Mouse (Mus musculus) lung, postnatal 10 days (tissue): ENCODE measurements around the gene Ssx2ip.
A peak's percentile ranks its signal among the peaks of the same experiment; 100 is the strongest.

Source experiments
- DNase-seq: peaks from one replicate; pipeline ENCODE4 v3.0.0; 2021

The Ssx2ip gene

DNA sequence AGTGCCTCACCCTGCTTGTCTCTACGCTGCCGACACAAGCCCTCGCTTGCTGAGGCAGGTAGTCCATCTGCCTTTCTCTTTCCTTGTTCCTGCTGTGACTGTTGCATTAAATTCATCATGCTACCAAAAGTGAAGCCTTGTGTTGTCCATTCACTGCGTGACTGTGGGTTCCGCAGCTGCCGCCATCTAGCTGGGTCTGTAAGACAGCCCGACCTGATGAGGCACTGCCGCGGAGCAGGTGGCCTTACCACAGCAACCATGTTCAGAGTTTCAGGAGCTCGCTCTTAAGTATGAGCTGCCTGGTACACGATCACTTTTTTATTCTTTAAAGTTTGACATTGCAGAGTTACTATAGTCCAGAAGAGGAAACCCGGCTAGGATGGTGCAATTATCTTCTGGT is 35.6 kb downstream of the Ssx2ip start:
- DNase-seq: no peak

DNA sequence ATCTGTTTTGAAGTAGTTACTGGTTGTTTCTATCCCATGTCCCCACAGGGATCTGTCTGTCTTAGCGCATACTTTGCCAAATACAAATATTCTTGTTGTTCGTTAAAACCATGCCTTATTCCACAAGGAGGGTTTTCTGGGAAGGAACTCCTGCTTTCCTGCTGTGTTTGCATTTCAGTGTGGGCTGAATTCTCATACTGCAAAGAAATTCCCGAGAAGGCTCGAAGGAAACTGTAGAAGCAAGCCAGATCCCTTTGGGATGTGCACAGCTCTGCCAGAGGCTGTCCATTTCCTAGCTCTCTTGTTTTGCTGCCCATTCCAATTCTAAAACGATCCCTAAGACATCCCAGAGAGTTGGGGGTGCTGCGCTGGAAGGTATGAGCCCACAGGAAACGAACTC is 36.0 kb downstream of the Ssx2ip start:
- no peak for DNase-seq

DNA sequence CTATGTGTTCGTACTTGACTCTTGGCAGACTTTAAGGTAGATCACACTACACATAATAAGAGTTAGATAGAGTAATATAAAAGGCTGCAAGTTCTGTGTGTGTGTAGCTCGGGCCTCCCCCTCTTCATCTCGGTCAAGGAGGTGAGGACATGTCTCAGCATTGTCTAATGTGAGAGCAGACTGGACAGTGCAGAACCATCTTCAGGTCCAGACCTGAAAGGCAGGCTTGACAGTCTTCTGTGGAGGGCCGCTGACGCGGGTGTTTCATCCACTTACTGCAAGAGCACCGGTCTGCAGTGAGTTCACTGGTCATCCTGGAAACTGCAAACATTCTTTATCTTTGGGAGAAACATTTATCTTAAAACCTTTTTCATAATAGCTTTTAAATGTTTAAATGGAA is 38.0 kb downstream of the Ssx2ip start:
- no peak for DNase-seq

DNA sequence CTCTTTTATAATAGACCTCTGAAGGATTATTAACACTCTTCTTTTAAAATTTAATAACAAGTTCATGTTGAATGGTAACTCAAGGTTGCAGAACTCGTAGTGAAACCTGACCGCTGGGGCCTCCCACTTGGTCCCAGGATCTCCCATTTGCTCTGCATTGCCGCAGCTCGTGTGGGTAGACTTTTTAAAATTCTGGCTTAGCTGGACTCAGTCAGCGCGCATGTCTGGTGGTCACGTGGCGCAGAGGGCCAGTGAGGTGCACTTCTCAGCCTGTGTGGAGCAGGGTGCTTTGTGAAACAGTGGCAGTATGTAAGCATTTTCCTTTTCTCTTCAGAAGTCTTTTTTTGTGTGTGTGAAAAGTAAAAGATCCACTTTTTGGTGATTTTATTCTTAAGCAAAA is 38.5 kb downstream of the Ssx2ip start:
- DNase-seq: no peak

DNA sequence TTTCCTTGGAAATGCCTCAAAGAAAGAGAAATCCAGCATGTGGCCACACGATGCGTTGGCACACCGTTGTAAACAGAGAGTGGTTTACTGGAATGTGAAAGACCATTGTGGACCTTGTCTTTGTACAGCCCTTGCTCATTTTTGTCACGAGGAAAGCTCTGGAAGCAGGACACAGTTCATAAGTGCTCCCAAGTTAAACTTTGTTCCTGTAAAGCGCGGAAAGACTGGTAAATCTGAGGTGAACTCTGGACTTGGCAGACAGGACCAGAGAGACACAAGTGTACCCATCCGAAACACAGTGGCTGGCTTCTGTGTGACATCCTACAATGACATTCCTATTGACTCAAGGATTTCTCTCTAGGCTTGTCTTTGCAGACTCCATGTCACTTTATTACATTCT is 38.9 kb downstream of the Ssx2ip start:
- DNase-seq: no peak

DNA sequence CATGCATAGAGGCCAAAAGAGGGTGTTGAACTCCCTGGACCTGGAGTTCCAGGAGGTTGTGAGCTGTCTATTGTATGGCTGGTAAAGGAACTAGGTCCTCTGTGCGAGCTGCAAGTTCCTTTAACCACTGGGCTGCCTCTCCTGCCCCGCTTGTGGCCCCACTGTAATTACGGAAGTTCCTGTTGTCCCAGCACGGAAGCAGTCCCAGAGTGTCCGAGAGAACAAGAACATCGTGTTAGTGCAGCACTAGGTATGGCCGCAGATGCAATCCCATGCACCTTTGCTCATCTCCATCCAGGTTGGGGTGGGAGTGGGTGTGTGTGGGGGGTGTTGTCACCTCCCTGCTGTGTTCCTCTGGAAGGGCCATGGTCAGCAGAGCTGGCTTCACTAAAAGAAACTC is 40.4 kb downstream of the Ssx2ip start:
- no peak for DNase-seq

DNA sequence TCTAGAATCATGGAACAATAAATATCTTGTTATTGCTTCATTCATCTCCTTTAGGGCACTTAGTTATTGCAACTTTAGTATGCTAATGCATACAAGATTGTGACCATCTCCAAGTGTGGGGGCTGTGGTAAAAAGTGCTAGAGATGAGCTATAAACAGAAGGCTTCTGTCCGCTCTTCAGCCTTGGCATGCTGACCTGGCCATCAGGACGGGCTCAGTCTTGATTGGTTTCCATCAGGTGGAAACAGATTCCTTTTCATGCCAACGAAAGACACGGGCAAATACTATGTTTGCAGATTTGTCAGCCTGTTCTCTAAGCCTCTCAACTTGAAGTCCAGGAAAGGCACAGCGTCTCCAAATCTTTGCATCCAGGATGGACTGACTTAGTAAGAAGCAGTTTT is 42.7 kb downstream of the Ssx2ip start:
- no peak for DNase-seq

DNA sequence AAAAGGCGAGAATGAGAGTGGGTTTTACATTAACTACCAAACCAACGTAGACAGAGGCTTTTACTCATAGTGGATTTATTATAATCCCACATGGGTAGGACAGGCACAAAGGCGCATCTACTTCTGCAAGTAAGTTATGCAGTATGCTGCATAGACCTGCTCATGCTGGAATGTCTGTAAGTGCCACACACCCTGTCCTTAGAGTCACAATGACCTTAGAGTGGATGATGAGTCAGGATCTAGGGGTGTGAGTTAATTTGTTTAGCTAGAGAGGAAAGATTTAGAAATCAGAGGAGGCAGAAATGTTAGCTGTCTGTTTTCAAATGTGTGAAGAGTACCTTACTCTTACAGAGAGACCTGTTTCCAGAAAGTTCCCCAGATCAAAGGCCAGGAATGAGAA is 43.2 kb downstream of the Ssx2ip start:
- no peak for DNase-seq

DNA sequence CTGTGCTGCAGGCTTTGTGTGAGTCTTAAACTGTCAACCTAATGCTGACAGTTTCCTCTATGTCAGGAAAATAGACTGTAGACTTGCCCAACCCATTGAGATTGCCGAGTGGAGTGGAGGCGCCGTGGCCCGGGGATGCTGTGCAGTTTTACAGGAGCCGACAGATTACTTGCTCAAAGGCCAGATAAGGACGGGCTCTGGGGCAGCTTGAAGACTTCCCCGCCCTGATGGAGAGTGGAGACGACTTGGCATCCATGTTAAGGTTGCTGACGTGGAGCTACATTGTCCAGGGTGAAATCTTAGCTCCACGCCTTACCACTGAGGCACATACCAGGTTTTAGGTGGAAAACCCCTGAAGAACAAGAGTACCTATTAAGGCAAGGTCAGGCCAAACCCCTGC is 43.9 kb downstream of the Ssx2ip start:
- DNase-seq: no peak

DNA sequence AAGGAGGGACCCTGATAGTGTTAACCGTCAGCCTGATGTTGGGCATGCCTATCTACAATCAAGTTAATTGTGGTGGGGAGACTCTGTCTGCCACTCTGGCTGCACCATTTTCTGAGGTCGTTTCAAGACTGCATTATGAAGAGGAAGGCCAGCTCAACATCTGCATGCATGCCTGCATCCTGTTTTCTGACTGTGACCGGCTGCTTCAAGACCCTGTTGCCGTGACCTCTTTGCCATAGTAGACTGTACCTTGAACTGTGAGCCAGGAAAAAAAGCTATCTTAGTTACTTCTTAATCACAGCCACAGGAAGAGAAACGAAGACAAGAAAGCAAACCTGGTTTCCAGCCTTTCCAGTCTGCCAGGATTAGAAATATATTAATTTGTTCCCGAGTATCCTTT is 44.5 kb downstream of the Ssx2ip start:
- DNase-seq: no peak

DNA sequence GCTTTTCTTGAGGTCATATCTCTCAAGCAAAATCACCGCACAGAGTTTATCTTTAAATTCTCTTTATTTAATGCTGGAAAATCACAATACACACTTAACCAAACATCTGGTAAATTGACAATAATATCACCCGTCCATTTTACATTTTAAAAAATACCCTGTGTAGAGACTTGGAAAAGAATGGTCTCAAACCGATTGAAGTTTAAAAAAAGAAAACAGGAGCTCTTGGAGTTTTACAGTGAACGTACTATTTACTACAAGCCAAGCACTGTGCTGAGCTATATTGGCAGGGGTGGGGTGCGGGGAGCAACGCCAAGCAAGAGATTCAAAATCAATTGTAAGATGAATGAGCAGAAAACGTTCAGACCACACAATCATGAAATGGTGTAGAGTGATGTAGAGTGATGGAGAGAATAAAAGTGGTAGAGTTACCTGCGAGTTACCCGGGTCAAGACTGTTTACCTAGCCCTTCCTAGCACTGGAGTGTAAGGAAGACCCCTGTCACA is 45.4 kb downstream of the Ssx2ip start, which contains the start of gene Ctbs:
TSS of gene Ctbs (plus strand) at position 51 of the 506 bp plus-strand sequence.
- DNase-seq: no peak

DNA sequence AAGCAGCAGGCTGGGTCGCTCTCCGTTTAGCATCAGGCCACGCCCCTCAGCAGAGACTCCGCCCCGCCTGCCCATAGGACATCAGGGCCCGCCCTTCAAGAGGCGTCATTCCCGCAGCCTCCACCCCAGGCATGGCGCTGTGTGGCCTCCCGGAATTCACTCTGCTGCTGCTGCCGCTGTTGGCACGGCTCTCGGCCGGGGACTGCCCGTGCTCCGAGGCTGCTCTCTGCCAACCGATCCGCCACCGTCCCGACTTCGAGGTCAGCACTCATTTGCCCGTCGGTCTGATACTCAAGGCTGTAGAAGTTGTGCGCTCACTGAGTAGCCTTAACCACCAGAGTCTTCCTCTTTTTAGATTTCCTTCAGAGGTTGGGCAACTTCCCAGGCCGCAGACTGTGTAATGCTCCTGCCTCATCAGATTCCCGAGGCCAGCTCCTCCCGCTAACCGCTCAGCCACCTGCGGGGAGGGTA is 46.0 kb downstream of the Ssx2ip start:
- DNase-seq: peak; percentile 97

DNA sequence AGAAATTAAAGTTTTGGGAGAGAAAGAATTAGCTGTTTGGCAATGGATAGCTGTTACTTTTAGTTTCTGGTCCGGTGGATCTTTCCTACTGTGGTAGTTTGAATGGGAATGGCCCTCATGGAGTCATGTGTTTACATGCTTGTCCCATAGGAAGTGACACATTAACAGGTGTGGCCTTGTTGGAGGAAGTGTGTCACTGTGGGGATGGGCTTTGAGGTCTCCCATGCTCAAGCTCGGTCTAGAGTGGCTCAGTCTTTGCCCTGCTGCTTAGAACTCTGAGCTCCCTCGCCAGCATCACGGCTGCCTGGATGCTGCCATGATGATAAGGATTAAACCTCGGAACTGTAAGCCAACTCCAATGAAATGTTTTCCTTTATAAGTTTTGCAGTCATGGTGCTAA is 46.9 kb downstream of the Ssx2ip start:
- DNase-seq: no peak

DNA sequence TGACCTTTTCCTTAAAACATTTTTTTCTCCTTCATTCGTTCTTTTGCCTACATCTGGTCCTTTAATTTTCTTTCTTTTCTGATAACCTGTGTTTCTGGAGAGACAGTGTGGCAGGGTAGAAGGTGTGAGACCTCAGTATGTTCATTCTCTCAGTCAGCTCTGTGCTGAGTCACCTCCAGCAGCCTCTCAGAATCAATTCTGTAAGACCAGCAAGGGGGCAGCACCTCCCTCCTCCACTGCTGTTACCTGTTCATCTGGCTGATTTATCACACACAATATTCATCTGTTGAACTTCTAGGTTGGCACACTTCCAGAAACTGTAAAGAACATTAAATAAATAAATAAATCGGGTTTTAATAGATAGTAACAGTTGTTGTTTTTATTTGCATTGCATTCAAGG is 58.5 kb downstream of the Ssx2ip start:
- no peak for DNase-seq

DNA sequence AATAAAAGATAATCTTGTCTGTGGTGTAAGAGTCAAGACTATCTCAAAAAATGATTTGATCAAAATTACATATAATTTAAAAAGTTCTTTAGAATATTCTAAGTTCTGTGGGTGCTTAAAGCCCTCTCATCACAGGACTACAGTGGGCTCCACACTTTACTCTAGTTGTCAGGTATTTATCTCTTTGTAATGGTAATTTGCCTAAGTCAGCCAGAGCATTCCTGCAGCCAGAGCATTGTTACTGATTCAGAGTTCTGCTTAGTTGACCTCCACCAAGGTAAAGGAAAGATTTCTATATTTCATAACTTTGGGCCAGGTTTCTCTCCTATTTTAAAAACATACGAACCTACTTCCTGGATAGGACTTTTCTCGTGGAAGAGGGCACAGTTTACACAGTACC is 64.8 kb downstream of the Ssx2ip start:
- DNase-seq: no peak

DNA sequence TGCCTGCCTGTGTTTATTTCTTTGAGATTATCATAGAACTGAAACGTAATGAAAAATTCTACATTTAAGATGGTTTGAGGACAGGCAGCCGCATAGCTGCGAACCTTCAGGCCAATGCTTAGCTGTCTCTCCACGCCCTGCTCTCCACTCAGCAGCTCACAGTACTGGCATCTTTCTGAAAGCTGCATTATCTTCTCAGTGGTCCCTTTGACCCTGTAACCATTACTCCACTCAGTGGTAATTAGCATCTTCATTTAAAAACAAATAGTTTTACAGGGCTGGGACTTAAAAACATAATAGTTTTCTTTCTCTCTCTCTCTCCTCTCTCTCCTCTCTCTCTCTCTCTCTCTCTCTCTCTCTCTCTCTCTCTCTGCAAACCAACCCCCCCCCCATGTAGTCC is 68.2 kb downstream of the Ssx2ip start:
- no peak for DNase-seq

DNA sequence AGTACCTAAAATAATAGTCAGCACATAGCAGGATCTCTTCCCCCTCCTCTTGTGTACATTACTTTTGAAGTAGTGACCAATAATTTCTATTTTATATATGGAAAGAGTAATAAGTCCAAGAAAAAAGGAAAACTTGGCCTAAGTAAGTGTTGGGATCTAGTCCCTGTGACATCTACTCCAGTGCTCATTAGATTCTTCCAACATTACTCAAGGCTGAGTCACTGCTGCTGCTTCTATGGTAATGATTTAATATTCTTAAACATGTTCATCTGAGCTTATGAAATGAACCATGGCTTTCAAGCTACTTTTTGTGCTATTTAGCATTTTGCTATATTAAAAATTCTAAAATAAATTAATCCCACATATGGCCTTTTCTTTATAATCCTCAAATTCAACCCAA is 69.3 kb downstream of the Ssx2ip start:
- no peak for DNase-seq

DNA sequence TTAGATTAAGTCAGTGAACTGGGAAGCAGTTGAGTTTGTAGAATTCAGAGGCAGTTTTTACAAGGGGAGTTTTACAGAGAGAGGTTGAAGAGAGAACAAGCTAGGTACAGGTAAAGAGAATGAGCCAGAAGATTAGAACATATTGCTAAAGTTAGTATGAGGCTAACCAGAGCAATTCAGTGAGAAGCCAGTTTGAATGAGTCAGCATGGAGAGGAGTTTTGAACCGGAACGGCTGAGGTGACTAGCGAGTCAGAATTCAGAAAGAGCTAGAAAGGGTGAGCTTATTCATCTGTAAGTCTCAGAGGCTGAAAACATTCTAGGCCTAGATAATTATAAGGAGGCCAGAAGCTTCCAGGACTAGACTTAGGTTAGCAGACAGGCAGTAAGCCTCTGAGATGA is 70.0 kb downstream of the Ssx2ip start:
- no peak for DNase-seq

DNA sequence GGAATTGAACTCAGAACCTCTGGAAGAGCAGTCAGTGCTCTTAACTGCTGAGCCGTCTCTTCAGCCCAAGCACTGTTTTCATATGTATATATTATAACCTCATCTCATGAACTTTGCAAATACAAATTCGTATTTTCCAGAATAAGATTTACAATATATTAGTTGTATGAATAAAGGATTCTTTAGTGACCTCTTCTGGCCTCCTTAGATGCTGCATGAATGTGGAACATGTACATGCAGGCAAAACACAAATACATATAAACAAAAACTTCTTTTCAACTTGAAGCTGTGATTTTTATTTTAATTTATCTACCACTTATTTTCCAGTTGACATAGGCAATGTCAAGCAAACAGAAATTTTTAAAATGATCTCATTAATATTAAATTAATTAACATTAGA is 77.6 kb downstream of the Ssx2ip start:
- no peak for DNase-seq

DNA sequence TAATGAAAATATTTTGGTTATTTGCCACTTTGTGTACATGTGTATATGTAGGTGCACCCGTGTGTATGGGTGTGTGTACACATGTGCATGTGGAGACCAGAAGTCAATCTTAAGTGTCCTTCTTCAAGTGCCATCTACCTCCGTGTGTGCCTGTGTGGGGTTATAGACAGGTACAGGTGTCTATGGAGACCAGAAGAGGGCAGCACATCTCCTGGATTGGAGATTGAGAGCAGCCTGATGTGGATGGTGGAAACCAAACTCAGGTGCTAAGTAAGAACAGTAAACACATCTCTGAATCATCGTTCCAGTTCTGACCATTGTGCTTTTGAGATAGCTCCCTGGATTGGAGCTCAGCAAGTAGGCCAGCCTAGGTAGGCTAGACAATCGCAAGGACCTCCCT is 82.0 kb downstream of the Ssx2ip start:
- DNase-seq: no peak
